Mouse (Mus musculus) liver, embryonic 15.5 days (tissue): ENCODE measurements around the gene Csnk1d. TPM values are rescaled to one million over a fixed set of nuclear protein-coding genes. Genes with fewer than 3 reads are reported as not detected.
A peak's percentile ranks its signal among the peaks of the same experiment; 100 is the strongest.

Experiments used
- ATAC-seq: fragments of 200-750 bp; cut with Nextera tagmentation; 2 replicates; pipeline ENCODE4 v1.8.0; 2017; ENCODE audit warnings: moderate number of reproducible peaks, mild to moderate bottlenecking, moderate library complexity; ENCODE audit not compliant: insufficient read depth
- H3K27ac ChIP-seq: fragments of 300-500 bp; sonication (generic); replicated peaks from 2 replicates; pipeline ENCODE4 v1.5.1; 2015; ENCODE audit warnings: mild to moderate bottlenecking, inconsistent platforms
- H3K27me3 ChIP-seq: fragments of 300-500 bp; sonication (generic); 2 replicates; pipeline ENCODE4 v1.6.1; 2015; ENCODE audit warnings: mild to moderate bottlenecking, inconsistent platforms
- H3K36me3 ChIP-seq: fragments of 300-500 bp; sonication (generic); replicated peaks from 2 replicates; pipeline ENCODE4 v1.6.1; 2015; ENCODE audit warnings: moderate library complexity, mild to moderate bottlenecking, inconsistent platforms
- H3K4me1 ChIP-seq: fragments of 300-500 bp; sonication (generic); replicated peaks from 2 replicates; pipeline ENCODE4 v1.6.1; 2015; ENCODE audit warnings: inconsistent platforms
- H3K4me2 ChIP-seq: fragments of 300-500 bp; sonication (generic); 2 replicates; pipeline ENCODE4 v1.6.1; 2015; ENCODE audit warnings: moderate library complexity, mild to moderate bottlenecking, inconsistent platforms
- H3K4me3 ChIP-seq: fragments of 300-500 bp; sonication (generic); replicated peaks from 2 replicates; pipeline ENCODE4 v1.5.1; 2015; ENCODE audit warnings: mild to moderate bottlenecking, inconsistent platforms
- H3K9ac ChIP-seq: fragments of 300-500 bp; sonication (generic); 2 replicates; pipeline ENCODE4 v1.6.1; 2015; ENCODE audit warnings: moderate library complexity, mild to moderate bottlenecking, inconsistent platforms
- H3K9me3 ChIP-seq: fragments of 300-500 bp; sonication (generic); replicated peaks from 2 replicates; pipeline ENCODE4 v1.6.1; 2016; ENCODE audit warnings: inconsistent platforms
- WGBS: fragments of 180-500 bp; shearing (Covaris S2); methylation state at CpG from one replicate; pipeline ENCODE4 v1.1.7; 2015; ENCODE audit warnings: mixed read lengths; ENCODE audit not compliant: insufficient replicate concordance; 5-methylcytosine and 5-hydroxymethylcytosine counted together
- polyA plus RNA-seq: library from polyadenylated mRNA; unstranded; fragments of >200 nt; fragmentation: Nextera tagmentation; extraction: Ambion mirVana; gene quantifications from 2 replicates; pipeline ENCODE4 v1.2.1, GENCODE M21; 2015

Csnk1d gene
- polyA plus RNA-seq, 1 experiment from 2014 or later: 36.1 TPM

GRCm38 (mm10) chr11:120954936-120955335 is 36.2 kb downstream of the Csnk1d start:
- Histone ChIP-seq H3K27ac (no peak overlapping the region), H3K9me3 (no peaks in the 10 kb centered on the region)
- 73% methylated on average over 5 of the region's 5 CpGs for WGBS

GRCm38 (mm10) chr11:120951731-120952730 is 39.1 kb downstream of the Csnk1d start:
- peaks cover 30% of the 10 kb centered on the region for H3K27me3 ChIP-seq
- H3K4me3 ChIP-seq: peak overlapping the region; percentile 67
- H3K9ac ChIP-seq: peak overlapping the region; percentile 62
- peak overlapping the region; percentile 92 for H3K27ac ChIP-seq
- H3K36me3 ChIP-seq: peaks cover 35% of the 10 kb centered on the region
- no peaks in the 10 kb centered on the region for H3K9me3 ChIP-seq
- WGBS: 59% methylated on average over 9 of the region's 9 CpGs
- H3K4me2 ChIP-seq: peak overlapping the region; percentile 95
- H3K4me1 ChIP-seq: peaks cover 81% of the 10 kb centered on the region
- ATAC-seq: peak; percentile 51

More at GRCm38 (mm10) chr11:120954936-120955335, 36.2 kb downstream of the Csnk1d start:
- Histone ChIP-seq H3K4me3 (no peak overlapping the region), H3K4me1 (peaks cover 86% of the 10 kb centered on the region), H3K27me3 (0 out of 2 replicates have a peak, but pooled peaks cover 2% of the 10 kb centered on the region), H3K4me2 (no peak overlapping the region), H3K9ac (no peak overlapping the region), H3K36me3 (peaks cover 64% of the 10 kb centered on the region)
- no peak for ATAC-seq

GRCm38 (mm10) chr11:120951237-120951636 is 39.9 kb downstream of the Csnk1d start:
- peak overlapping the region; percentile 95 for H3K4me2 ChIP-seq
- 39% methylated on average over 8 of the region's 8 CpGs for WGBS
- peaks cover 27% of the 10 kb centered on the region for H3K36me3 ChIP-seq
- peaks cover 77% of the 10 kb centered on the region for H3K4me1 ChIP-seq
- peaks cover 38% of the 10 kb centered on the region for H3K27me3 ChIP-seq
- H3K27ac ChIP-seq: peak overlapping the region; percentile 92
- no peaks in the 10 kb centered on the region for H3K9me3 ChIP-seq
- peak overlapping the region; percentile 62 for H3K9ac ChIP-seq
- ATAC-seq: no peak
- peak overlapping the region; percentile 67 for H3K4me3 ChIP-seq

- H3K27ac ChIP-seq: peak overlapping the region; percentile 92
- peaks cover 77% of the 10 kb centered on the region for H3K4me1 ChIP-seq
- H3K9ac ChIP-seq: peak overlapping the region; percentile 81
- ATAC-seq: peak; percentile 83
- H3K36me3 ChIP-seq: peaks cover 20% of the 10 kb centered on the region
- peaks cover 42% of the 10 kb centered on the region for H3K27me3 ChIP-seq
- H3K4me3 ChIP-seq: peak overlapping the region; percentile 67
- H3K9me3 ChIP-seq: no peaks in the 10 kb centered on the region
- peak overlapping the region; percentile 95 for H3K4me2 ChIP-seq
- 4% methylated on average over 39 of the region's 39 CpGs for WGBS
These were observed 40.6 kb downstream of the Csnk1d start for GRCm38 (mm10) chr11:120950281-120951202.

- no peak for ATAC-seq
- H3K9ac ChIP-seq: peak overlapping the region; percentile 81
- WGBS: 34% methylated on average over 10 of the region's 10 CpGs
- peak overlapping the region; percentile 95 for H3K4me2 ChIP-seq
- H3K9me3 ChIP-seq: no peaks in the 10 kb centered on the region
- H3K27me3 ChIP-seq: peaks cover 49% of the 10 kb centered on the region
- H3K36me3 ChIP-seq: peaks cover 13% of the 10 kb centered on the region
- peak overlapping the region; percentile 67 for H3K4me3 ChIP-seq
- peaks cover 72% of the 10 kb centered on the region for H3K4me1 ChIP-seq
- H3K27ac ChIP-seq: peak overlapping the region; percentile 92
These were observed 41.3 kb downstream of the Csnk1d start for GRCm38 (mm10) chr11:120949863-120950262.

GRCm38 (mm10) chr11:120948861-120949851 is 42.0 kb downstream of the Csnk1d start:
- H3K9ac ChIP-seq: peak overlapping the region; percentile 81
- peaks cover 7% of the 10 kb centered on the region for H3K36me3 ChIP-seq
- peak; percentile 7; the same call in 1 of the 2 replicates for ATAC-seq
- H3K9me3 ChIP-seq: no peaks in the 10 kb centered on the region
- peak overlapping the region; percentile 92 for H3K27ac ChIP-seq
- WGBS: 3% methylated on average over 75 of the region's 75 CpGs
- peaks cover 56% of the 10 kb centered on the region for H3K27me3 ChIP-seq
- peak overlapping the region; percentile 67 for H3K4me3 ChIP-seq
- peaks cover 65% of the 10 kb centered on the region for H3K4me1 ChIP-seq
- H3K4me2 ChIP-seq: peak overlapping the region; percentile 95

- peaks cover 57% of the 10 kb centered on the region for H3K4me1 ChIP-seq
- no peak for ATAC-seq
These were observed 42.8 kb downstream of the Csnk1d start, which contains the start of gene Slc16a3 for GRCm38 (mm10) chr11:120948328-120948727. Gene Slc16a3 (plus strand): TSS chr11:120948480.

GRCm38 (mm10) chr11:120945926-120946325 is 45.2 kb downstream of the Csnk1d start:
- no peaks in the 10 kb centered on the region for H3K36me3 ChIP-seq
- H3K9me3 ChIP-seq: no peaks in the 10 kb centered on the region
- no peak for ATAC-seq
- no peak overlapping the region for H3K4me2 ChIP-seq
- 71% methylated on average over 5 of the region's 5 CpGs for WGBS
- peaks cover 64% of the 10 kb centered on the region for H3K27me3 ChIP-seq
- H3K4me3 ChIP-seq: no peak overlapping the region
- peaks cover 35% of the 10 kb centered on the region for H3K4me1 ChIP-seq
- no peak overlapping the region for H3K9ac ChIP-seq
- no peak overlapping the region for H3K27ac ChIP-seq

More at GRCm38 (mm10) chr11:120948328-120948727, 42.8 kb downstream of the Csnk1d start, which contains the start of gene Slc16a3:
- 8% methylated on average over 12 of the region's 12 CpGs for WGBS
- Histone ChIP-seq H3K27me3 (peaks cover 64% of the 10 kb centered on the region), H3K9me3 (no peaks in the 10 kb centered on the region), H3K4me2 (peak within 1 kb of the TSS; percentile 95), H3K36me3 (no peaks in the 10 kb centered on the region; the same call in 1 of the 2 replicates), H3K9ac (peak within 1 kb of the TSS; percentile 81), H3K27ac (peak within 1 kb of the TSS; percentile 92), H3K4me3 (peak within 1 kb of the TSS; percentile 67)

- WGBS: 73% methylated on average over 7 of the region's 7 CpGs
- Histone ChIP-seq H3K9ac (no peak overlapping the region), H3K4me2 (no peak overlapping the region), H3K27ac (no peak overlapping the region), H3K27me3 (peaks cover 64% of the 10 kb centered on the region), H3K4me3 (no peak overlapping the region), H3K9me3 (no peaks in the 10 kb centered on the region), H3K36me3 (no peaks in the 10 kb centered on the region), H3K4me1 (peaks cover 33% of the 10 kb centered on the region)
- no peak for ATAC-seq
These were observed 45.9 kb downstream of the Csnk1d start for GRCm38 (mm10) chr11:120945266-120945665.

GRCm38 (mm10) chr11:120940959-120941358 is 50.2 kb downstream of the Csnk1d start:
- H3K27ac ChIP-seq: no peak overlapping the region
- 73% methylated on average over 6 of the region's 6 CpGs for WGBS
- H3K9ac ChIP-seq: no peak overlapping the region
- H3K36me3 ChIP-seq: no peaks in the 10 kb centered on the region
- H3K9me3 ChIP-seq: no peaks in the 10 kb centered on the region
- H3K4me3 ChIP-seq: no peak overlapping the region
- no peak overlapping the region for H3K4me2 ChIP-seq
- H3K4me1 ChIP-seq: peaks cover 25% of the 10 kb centered on the region
- no peak for ATAC-seq
- H3K27me3 ChIP-seq: peaks cover 23% of the 10 kb centered on the region
